Mouse (Mus musculus) small intestine, adult 2 months (tissue): ENCODE results near the gene Pth1r.

Experiments
- CTCF ChIP-seq: fragments of 200-500 bp; IDR thresholded peaks from 2 replicates; pipeline ENCODE4 v1.5.1; 2012; ENCODE audit warnings: low read depth, mild to moderate bottlenecking, control low read depth, inconsistent platforms, low read length, moderate library complexity, mixed read lengths; ENCODE audit not compliant: insufficient replicate concordance, insufficient read length; ENCODE audit errors: extremely low read depth
- POLR2A ChIP-seq: fragments of 200-500 bp; IDR thresholded peaks from 2 replicates; pipeline ENCODE4 v1.6.1; 2012; ENCODE audit warnings: low read depth, mild to moderate bottlenecking, control low read depth, inconsistent platforms, low read length, moderate library complexity

DNA sequence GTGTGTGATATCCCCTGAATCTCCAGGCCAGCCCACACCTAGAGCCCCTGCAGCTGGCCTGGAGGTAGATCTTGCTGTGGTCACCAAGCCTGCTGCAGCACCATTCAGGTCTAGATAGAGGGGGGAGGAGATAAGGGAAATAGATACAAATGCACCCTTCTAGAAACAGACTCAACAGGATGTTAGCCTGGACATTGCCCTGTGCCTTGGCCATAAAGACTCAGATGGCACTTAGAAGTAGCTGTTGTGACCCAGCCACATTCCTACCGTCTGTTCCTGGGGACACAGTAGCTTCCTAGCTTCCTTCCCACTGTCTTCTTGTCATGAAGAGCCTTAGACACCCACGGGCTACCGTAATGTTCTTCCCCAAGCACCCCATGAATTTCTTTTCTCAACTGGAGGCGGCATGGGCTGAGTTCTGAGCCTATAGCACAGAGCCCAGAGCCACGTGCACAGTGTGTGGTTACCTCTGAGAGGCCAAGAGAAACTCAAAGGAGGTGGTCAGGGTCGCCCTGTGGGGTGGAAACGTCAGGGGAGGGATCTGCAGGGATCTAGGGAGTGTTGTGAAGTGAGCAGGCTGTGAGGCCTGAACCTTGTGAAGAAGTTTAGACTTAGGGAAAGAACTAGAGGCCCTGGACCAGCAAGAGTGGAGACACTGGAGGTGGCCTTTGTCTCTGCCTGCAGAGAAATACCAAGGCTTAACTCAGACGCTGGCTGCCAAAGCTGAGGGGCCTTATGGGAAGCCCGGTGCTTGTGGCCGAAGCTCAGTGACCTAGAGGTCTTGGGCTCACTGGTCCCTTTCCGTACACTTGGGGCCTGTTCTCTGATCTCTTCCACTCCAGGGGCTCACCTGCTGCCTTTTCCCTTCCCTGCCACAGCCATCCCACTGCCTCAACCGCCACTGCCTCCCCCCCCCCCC is 45.6 kb downstream of the Pth1r start:
- TF ChIP-seq CTCF (no peak), POLR2A (no peak)
